Mouse (Mus musculus): ENCODE measurements around the gene Casq2.

- TF ChIP-seq CTCF (IDR thresholded peaks at IDR 0.05; ENCODE audit: low read depth) (no peak), EP300 (IDR thresholded peaks at IDR 0.05; ENCODE audit: low read depth) (no peak)
Observed at GRCm38 (mm10) chr3:102101445-102101844, 15.2 kb downstream of the Casq2 start.

Data from liver, embryonic 14.5 days (tissue).